Mouse (Mus musculus) kidney, postnatal 36 days (tissue): ENCODE results near the gene D10Wsu102e.
"Not testable (repeated sequence)": the region's sequence is repeated elsewhere in the genome, so short reads cannot be mapped to it uniquely, and the experiment has no call there.

Source experiments
- DNase-seq, 2 experiments: peaks; one replicate each; pipeline ENCODE4 v3.0.0; 2021 to 2022; ENCODE audit warnings: mixed read lengths in 2 of 2

Gene D10Wsu102e

DNA sequence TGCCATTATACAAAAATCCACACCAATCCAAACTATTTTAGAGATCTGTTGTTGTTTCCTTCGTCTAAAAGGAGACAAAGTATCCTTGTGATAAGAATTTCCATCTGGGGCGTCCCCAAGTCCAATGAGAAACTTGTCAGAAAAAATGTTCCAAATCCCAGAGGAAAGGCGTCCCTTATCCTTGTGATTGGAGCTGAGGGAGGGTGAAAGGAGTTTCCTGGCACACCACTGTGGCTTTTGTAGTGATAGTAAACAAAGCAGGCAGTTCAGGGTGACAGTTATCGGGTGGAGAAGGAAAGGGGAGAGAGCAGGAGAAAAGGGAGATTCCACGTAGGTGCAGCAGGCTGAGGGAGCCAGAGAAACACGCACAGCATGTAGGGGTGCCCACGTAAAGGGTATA is 12.5 kb upstream of the D10Wsu102e start:
- peak in 1 of 2 experiments; percentile 34 for DNase-seq

DNA sequence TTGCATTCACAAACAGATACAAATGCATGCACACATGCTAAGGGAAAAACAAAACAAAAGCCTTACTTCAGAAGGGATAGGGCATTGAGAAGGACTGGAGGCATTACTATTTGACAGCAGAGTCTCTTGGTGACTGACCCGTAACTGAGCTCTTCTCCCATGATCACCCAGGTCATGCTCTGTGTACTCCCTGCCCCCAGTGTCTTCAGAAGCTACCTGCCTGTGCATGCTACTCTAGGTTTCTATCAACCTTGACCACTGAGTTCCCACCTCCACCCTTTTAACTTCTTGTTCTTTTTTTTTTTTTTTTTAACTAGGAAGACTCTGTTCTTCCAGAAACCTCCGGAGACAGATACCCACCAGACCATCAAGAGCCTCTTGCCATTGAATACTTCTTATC is 9.3 kb upstream of the D10Wsu102e start:
- peak; percentile 55 to 66 for DNase-seq

DNA sequence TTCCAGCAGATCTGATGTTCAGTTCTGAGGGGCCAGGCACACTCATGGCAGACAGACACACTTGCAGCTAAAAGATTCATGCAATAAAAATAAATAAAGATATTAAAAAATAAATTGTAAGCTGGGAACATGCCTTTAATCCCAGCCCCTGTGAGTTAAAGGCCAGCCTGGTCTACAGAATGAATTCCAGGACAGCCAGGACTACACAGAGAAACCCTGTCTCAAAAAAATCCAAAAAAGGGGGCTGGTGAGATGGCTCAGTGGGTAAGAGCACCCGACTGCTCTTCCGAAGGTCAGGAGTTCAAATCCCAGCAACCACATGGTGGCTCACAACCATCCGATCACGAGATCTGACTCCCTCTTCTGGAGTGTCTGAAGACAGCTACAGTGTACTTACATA is 8.2 kb upstream of the D10Wsu102e start:
- DNase-seq = not testable (repeated sequence)

GRCm38 (mm10) chr10:83353680-83354332 is 6.2 kb upstream of the D10Wsu102e start:
- peak; percentile 29 to 45 for DNase-seq

DNA sequence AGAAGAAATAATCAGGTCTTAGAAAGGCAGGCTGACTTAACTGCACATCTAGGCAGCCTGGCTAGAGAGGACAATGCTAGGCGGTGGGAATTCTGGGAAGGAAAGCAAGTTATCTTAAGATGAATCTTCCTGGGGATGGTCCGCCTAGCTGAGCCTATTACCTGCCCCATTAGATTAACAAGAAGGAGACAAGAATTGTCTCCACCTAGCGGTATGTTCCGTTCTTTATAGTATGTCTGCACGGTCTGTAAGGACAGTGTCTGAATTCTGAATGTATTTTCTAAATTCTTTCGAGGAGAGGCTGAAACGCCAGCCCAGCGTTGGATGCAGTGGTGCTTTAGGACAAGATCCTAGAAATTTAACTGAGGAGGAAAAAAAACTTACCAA is 5.7 kb upstream of the D10Wsu102e start:
- peak in 1 of 2 experiments; percentile 43 for DNase-seq

- no peak for DNase-seq
Measured at GRCm38 (mm10) chr10:83356416-83356815, 3.6 kb upstream of the D10Wsu102e start.

DNA sequence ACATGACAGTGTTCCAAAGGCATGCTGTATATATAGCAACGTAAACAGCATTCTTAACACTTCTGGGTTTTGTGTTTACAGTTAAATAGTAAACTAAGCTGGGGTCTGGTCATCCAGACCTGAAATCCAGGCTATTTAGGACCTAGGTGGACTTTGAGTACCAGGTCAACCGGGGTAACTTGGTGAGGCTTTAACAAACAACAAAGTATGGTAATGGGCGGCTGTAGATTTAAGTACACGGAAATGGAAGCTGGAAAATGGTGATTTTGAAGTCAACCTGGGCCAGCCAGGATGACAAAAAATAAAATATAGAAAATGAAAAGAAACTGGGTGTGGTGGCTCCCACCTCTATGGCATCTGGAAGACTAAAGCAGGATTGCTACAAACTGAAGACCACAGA is 570 bp upstream of the D10Wsu102e start:
- DNase-seq = peak; percentile 51 to 56

GRCm38 (mm10) chr10:83360356-83360755 is 335 bp downstream of the D10Wsu102e start:
- no peak for DNase-seq

- no peak for DNase-seq
Measured at GRCm38 (mm10) chr10:83361643-83362382, 1.8 kb downstream of the D10Wsu102e start.

DNA sequence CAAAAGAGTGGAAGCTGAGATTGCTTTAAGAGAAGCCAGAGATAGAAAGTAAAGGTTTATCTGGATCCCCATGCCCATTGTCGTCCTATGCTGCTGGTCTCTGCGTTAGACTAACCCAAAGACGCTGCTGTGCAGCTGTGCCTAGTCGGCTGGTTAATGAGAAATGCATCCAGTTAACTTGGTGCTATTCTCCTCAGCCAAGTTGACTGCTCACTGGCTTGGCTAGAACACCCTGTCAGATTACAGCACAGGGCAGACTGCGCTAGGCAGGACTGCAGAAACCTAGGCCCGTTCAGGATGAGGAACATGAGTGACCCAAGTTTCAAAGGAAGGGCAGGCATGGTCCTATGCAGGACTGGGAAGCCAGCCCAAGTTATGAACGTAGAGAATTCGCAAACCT is 3.4 kb downstream of the D10Wsu102e start:
- DNase-seq = peak; percentile 32 to 40

- DNase-seq = peak; percentile 67 to 70
Measured at GRCm38 (mm10) chr10:83368918-83369317, 8.9 kb downstream of the D10Wsu102e start.

DNA sequence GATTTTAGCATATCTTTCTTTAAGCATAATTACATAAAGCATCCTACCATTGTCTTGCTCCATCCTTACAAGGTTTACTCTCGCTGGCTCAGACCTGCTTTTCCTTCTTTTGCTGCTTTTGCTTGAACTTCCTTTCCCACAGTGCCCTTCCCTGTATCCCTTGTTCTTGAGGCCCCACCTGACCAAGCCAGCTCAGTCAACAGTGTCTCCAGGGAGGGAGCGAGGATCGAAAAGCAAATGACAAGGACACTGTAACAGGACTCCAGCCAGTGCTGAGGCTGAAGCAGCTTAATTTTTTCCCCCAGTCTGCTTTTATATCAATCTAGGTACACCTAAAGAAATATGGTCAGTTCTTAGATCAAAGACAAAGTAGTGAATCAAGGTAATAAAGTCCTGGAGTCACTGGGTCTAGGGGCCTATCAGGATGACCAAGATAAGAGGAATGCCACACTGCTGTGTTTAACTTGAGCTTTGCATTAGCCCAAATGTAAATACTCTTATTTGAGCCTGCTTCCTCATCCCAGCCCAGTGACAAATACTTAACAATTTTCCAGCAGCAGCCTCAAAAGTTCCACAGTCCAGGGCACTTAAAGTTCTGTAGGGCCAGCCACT is 14.1 kb downstream of the D10Wsu102e start:
- no peak for DNase-seq

- DNase-seq = not testable (repeated sequence)
Measured at GRCm38 (mm10) chr10:83375458-83375857, 15.4 kb downstream of the D10Wsu102e start.

- no peak for DNase-seq
Measured at GRCm38 (mm10) chr10:83376911-83377682, 17.1 kb downstream of the D10Wsu102e start.

DNA sequence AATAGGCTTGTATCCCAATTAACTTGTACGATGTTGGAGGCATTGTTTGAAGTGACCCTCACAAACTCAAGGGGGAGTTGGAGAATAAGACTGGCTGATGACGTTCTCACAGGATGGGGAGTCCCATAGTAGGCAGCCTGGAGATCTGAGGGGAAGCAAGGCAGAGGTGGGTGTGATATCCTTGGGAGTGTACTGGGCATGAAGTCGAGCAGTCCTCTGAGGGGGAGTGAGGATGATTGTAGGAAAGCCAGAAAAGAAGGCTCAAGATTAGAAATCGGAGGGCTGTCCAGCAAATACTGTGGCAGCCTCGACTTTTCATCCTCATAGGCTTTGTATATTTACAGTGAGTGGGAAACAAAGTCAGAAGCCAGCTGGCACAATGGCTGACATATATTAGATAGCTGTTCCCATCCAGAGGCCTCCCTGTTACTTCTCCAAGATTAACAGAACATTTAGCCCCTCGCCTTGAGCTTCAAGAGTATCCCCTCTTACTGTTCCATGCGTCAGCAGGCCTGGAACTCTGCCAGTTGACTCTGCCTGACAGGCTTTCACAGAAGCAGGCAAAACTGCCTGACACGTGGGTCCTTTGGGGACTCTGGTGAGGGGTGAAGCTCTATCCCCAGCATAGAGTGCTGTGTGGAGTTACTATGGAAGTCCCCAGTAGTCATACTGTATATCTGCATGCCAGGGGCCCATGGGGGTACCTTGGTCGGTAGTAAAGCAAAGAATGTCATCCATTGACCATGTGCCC is 18.2 kb downstream of the D10Wsu102e start:
- no peak for DNase-seq

DNA sequence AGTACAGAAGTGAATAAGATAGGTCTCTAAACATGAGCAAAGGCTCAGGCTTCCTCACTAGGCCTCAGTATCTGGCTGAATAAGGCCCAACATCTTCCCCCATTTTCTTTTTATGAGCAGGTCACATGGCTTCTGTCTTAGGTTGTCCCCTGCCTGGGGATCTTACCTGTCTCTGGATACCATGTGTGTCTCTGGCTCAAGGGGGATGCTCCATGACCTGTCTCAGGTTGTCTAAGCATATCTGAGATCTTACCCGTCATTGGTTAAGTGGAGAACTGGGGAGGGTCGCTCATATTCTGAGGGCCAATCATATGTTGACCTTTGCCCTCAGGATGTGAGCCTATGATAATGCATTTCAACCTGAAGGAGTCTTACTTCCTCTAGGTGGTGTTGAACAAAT is 20.5 kb downstream of the D10Wsu102e start:
- no peak for DNase-seq

DNA sequence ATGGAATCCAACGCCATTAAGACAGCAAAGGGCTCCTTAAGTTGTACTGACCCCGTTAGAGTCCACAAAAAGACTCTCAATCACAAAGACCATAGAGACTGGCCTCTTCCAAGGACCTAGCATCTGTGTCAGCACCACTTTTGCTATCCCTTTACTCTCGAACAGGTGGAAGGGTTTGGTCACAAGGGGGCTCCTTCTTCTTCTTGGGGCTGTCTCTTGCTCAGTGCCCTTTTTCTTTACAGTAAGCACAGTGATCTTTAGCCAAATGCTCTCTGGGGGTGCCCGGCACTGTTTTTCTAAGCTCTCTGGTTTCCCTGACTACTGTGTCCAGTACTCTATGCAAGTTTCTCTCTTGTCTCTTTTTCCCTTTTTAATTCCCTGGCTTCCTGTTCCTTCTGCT is 22.5 kb downstream of the D10Wsu102e start:
- DNase-seq = no peak

GRCm38 (mm10) chr10:83382988-83383387 is 23.0 kb downstream of the D10Wsu102e start:
- DNase-seq = no peak

DNA sequence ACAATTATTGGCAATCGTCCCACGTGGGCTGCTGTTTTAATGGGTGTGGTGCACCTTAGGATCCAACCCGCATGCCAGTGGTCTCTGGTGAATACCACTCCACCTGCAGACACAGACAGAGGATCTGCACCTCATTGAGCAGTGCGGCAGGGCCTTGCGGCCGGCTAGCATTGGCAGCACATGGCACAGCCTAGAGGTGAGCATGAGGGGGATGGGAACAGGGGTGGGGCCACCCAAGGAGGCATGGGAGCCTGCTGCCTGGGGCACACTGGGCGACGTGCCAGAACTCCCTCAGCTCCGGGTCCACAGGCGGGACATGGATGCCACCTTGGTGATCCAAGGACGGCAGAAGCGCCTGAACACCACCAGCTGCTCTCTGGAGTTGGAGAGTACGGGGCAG is 23.8 kb downstream of the D10Wsu102e start:
- DNase-seq = no peak

- DNase-seq = no peak
Measured at GRCm38 (mm10) chr10:83384456-83385215, 24.6 kb downstream of the D10Wsu102e start.

- DNase-seq = no peak
Measured at GRCm38 (mm10) chr10:83385330-83385910, 25.4 kb downstream of the D10Wsu102e start.
